Mouse (Mus musculus): Measurements from ENCODE around the gene Cep135.
A peak's percentile ranks its signal among the peaks of the same experiment; 100 is the strongest.

Gene Cep135

GRCm38 (mm10) chr5:76645091-76645868, 56.8 kb downstream of the Cep135 start:
- no peak for DNase-seq (ENCODE audit: low read depth, low spot score)

GRCm38 (mm10) chr5:76649897-76650296, 61.4 kb downstream of the Cep135 start:
- no peak for DNase-seq (ENCODE audit: low read depth, low spot score)

DNA sequence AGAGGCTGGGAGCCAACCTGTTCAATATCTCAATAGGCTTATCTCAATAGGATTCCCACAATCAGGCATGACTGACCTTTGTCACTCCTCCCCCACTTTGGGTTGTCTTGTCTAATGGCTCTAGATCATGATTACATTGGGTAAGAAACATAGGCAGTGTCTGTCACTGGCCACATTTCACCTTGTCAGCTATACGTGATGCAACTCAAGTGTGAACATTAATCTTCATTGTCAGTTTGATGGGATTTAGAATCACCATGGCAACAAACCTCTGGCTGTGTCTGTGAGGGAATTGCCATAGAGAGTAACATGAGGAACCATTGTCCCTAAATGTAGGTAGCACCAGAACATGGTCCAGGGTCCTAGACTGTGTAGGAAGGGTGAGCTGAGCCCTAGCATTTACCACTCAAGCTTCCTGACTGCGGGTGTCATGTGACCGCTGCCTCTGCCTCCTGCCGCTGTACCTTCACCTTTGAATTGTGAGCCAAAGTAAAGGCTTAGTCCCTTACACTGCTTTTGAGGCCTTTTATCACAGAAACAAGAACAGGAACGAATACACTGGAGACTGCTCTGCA, 62.7 kb downstream of the Cep135 start:
- no peak for DNase-seq (ENCODE audit: low read depth, low spot score)

GRCm38 (mm10) chr5:76656212-76656611, 67.7 kb downstream of the Cep135 start, which contains the start of gene C530008M17Rik:
TSS of gene C530008M17Rik (plus strand) at chr5:76656512.
- no peak for DNase-seq (ENCODE audit: low read depth, low spot score)

- peak; percentile 16 for DNase-seq (ENCODE audit: low read depth, low spot score)
These were observed 69.0 kb downstream of the Cep135 start for GRCm38 (mm10) chr5:76657245-76658083.

GRCm38 (mm10) chr5:76658084-76658934, 69.8 kb downstream of the Cep135 start:
- peak; percentile 6 for DNase-seq (ENCODE audit: low read depth, low spot score)

GRCm38 (mm10) chr5:76659958-76660635, 71.6 kb downstream of the Cep135 start:
- no peak for DNase-seq (ENCODE audit: low read depth, low spot score)

- no peak for DNase-seq (ENCODE audit: low read depth, low spot score)
These were observed 72.8 kb downstream of the Cep135 start for GRCm38 (mm10) chr5:76661310-76661709.

DNA sequence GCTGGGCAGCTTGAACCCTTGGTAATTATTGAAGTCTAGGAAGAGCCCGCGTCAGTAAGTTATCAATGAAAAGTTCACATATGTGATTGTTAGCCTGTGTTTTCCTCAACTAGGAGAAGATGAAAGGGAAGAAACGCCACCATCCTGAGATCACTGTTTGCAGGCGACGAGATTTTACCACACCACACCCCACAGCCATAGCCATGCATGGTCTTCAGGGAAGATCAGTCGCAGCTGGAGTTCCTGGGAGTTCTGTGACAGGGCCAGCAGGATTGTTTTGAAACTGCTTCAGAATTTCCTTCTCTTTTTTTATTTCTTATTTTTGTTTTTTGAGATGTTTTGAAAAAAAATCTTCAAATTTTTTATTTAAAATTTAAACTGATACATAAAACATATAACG, 76.4 kb downstream of the Cep135 start:
- DNase-seq (ENCODE audit: low read depth, low spot score), result no peak

- no peak for DNase-seq (ENCODE audit: low read depth, low spot score)
These were observed 76.9 kb downstream of the Cep135 start for GRCm38 (mm10) chr5:76665421-76665820.

GRCm38 (mm10) chr5:76666026-76666756, 77.7 kb downstream of the Cep135 start:
- no peak for DNase-seq (ENCODE audit: low read depth, low spot score)

DNA sequence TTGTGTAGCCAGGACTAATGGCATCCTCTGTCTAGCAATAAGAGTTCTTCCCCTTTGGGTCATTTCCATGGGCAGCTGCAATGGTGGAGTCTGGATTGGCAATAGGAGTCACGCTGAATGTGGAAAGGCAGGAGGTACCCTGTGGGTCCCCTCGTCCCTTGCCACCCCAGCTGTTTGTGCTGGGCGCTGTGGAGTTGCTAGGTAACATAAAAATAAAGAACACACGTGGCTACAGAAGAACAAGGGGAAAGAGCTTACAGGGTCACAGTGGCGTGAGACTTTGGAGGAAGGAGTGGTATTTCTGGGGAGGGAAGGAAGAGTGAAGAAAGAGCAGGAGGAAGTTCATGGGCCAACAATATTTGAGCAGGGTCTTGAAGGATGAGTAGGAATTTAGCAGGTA, 79.6 kb downstream of the Cep135 start:
- no peak for DNase-seq (ENCODE audit: low read depth, low spot score)

DNA sequence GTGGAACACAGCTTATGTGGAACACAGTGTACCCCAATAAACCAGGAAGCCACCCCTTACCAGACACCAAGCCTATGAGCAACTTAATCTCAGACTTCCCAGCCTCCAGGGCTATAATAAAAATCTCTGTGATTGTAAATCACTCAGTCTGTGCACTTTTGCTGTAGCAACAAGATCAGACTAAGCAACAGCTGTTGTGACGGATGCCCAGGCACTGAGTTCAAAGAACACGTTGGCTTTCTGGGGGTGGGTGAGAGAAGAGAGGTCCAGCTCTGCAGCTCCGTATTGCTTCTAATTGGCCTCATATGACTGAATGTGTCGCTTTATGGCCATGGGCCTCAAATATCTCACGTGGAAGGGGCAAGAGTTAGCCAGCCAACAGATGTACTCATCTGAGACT, 80.0 kb downstream of the Cep135 start:
- DNase-seq (ENCODE audit: low read depth, low spot score), result no peak

DNA sequence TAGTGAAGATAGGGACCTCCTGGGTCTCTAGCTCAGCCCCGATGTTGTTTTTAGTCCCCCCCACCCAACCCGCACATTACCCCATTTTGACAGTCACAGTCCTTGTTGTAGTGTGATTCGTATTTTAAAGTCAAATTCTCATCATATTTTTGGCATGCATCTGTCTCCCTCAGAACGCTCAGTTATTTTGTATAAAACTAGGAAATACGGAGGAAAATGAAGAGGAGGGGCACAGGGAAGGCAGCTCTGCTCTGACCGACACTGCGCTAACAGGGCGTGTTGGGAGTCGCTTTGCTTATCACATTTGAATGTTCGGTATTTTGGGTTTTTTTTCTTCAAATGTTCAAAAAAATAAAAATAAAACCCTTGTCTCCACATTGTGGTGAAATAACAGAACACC, 81.7 kb downstream of the Cep135 start:
- DNase-seq (ENCODE audit: low read depth, low spot score), result no peak

DNA sequence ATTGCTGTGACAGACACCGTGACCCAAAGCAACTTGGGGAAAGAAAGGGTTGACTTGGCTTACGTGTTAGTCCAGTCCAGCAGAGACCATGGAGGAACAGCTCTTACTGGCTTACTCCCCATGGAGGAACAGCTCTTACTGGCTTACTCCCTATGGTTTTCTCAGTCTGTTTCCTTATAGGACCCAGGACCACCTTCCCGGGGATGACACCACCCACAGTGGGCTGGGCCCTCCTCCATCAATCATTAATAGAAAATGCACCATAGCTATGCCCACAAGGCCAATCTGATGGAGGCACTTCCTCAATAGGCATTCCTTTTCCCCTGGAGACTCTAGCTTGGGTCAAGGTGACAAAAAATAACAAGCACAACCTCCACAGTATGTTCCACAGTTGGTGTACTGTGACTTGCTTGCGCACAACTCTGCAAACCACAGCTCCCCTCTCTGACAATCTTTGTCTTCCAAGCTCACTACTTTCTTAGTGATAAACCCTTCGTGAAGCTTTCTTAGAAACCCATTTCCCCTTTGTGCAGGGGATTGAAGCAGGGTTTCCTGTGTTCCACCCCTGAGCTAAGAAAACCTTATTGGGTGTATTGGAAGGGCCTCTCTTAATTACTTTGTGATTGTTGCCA, 85.6 kb downstream of the Cep135 start:
- DNase-seq (ENCODE audit: low read depth, low spot score), result no peak

GRCm38 (mm10) chr5:76675369-76675768, 86.9 kb downstream of the Cep135 start:
- DNase-seq (ENCODE audit: low read depth, low spot score), result no peak

DNA sequence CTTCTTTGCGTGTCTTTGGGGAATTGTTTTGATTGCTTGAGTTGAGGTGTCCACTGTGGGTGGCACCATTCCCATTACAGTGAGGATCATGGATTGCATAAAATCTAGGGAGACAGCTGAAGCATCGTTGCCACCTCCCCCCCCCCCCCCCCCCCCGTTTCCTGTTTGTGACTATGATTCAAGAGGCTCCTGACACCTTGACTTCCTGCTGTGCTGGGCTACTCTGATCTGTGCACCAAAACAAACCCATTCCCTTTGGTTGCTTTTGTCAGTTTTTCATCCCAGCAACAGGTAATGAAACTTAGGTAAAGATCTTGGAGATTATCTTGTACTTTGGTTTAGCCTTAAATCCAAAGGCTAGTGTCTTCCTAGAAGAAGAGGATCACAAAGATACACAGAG, 92.5 kb downstream of the Cep135 start:
- DNase-seq (ENCODE audit: low read depth, low spot score), result peak; percentile 32

DNA sequence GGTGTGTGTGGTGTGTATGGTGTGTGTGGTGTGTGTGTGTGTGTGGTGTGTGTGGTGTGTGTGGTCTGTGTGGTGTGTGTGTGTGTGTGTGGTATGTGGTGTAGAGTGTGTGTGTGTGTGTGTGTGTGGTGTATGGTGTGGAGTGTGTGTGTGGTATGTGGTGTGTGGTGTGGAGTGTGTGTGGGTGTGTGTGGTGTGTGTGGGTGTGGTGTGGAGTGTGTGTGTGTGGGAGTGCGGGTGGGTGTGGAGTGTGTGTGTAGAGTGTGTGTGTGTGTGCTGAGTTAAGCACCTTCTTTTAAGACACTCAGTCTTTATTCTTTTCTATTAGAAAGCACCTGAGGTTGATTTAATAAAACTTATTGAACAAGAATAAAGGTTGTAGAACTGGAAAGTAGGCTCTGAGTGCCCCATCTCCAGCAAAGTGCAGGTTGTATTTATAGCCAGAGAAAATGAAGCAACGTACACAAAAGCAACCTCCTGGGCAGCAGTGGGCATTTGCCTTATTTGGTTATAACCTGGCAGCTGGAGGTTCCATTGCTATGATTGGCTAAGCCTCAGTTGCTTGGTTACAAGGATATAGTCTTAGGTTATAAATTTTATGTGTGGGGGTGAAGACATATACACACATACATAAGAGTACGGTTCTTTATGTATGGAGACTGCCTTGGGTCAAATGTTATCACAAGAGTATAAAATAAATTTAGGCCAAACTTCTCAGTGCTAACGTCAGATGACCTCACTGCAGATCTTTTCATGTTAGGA, 93.6 kb downstream of the Cep135 start:
- DNase-seq (ENCODE audit: low read depth, low spot score), result no peak

DNA sequence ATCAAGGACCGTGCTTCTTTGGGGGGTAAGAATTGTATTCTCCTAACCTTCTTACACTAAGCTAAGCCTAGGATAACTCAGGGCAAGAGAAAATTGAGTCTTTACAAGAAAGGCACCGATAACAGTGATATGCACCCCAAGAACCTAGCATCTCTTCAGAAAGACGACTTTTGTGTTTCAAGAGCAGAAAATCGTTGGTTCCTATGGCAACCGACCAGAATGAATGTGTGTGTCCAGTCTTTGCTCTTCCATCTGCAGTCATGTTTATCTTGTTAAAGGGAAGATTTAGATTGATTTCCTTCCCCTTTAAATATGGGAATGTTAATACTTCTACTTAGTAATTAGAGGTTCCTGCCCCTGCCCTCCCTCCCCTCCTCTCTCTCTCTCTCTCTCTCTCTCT, 95.0 kb downstream of the Cep135 start:
- no peak for DNase-seq (ENCODE audit: low read depth, low spot score)
